Mouse (Mus musculus) midbrain, embryonic 14.5 days (tissue): ENCODE measurements around the gene Mypop. TPM values are rescaled to one million over a fixed set of nuclear protein-coding genes. Genes with fewer than 3 reads are reported as not detected.

ENCODE experiments used
- ATAC-seq: fragments of 200-750 bp; cut with Nextera tagmentation; 2 replicates; pipeline ENCODE4 v1.8.0; 2017; ENCODE audit warnings: moderate number of reproducible peaks, moderate library complexity; ENCODE audit not compliant: low FRiP score, low TSS enrichment
- DNase-seq: peaks from one replicate; pipeline ENCODE4 v3.0.0-alpha.2; 2015
- H3K27ac ChIP-seq: fragments of 300-500 bp; sonication (generic); replicated peaks from 2 replicates; pipeline ENCODE4 v1.5.1; 2014; ENCODE audit warnings: mild to moderate bottlenecking, low read depth, low read length, moderate library complexity
- H3K27me3 ChIP-seq: fragments of 300-500 bp; sonication (generic); 2 replicates; pipeline ENCODE4 v1.6.1; 2014; ENCODE audit warnings: low read length, control low read depth, mixed read lengths; ENCODE audit not compliant: control insufficient read depth, insufficient read depth
- H3K36me3 ChIP-seq: fragments of 300-500 bp; sonication (generic); 2 replicates; pipeline ENCODE4 v1.6.1; 2014; ENCODE audit warnings: low read length, control low read depth; ENCODE audit not compliant: control insufficient read depth, insufficient read depth
- H3K4me1 ChIP-seq: fragments of 300-500 bp; sonication (generic); 2 replicates; pipeline ENCODE4 v1.6.1; 2014; ENCODE audit warnings: mild to moderate bottlenecking, antibody characterized with exemption, low read length, control low read depth; ENCODE audit not compliant: control insufficient read depth, insufficient read depth
- H3K4me2 ChIP-seq: fragments of 300-500 bp; sonication (generic); 2 replicates; pipeline ENCODE4 v1.6.1; 2014; ENCODE audit warnings: mild to moderate bottlenecking, low read length, moderate library complexity
- H3K4me3 ChIP-seq: fragments of 300-500 bp; sonication (generic); replicated peaks from 2 replicates; pipeline ENCODE4 v1.5.1; 2014; ENCODE audit warnings: low read depth, low read length
- H3K9ac ChIP-seq: fragments of 300-500 bp; sonication (generic); replicated peaks from 2 replicates; pipeline ENCODE4 v1.6.1; 2014; ENCODE audit warnings: mild to moderate bottlenecking, low read length, moderate library complexity
- H3K9me3 ChIP-seq: fragments of 300-500 bp; sonication (generic); 2 replicates; pipeline ENCODE4 v1.6.1; 2016; ENCODE audit warnings: low read length, control low read depth, mixed read lengths; ENCODE audit not compliant: control insufficient read depth
- WGBS: fragments of 180-500 bp; shearing (Covaris S2); extraction: QIAGEN DNeasy Blood & Tissue Kit; methylation state at CpG from one replicate; pipeline ENCODE4 v1.1.7; 2014; 5-methylcytosine and 5-hydroxymethylcytosine counted together
- polyA plus RNA-seq: library from polyadenylated mRNA; unstranded; fragments of >200 nt; fragmentation: Nextera tagmentation; extraction: Ambion mirVana; gene quantifications from 2 replicates; pipeline ENCODE4 v1.2.1, GENCODE M21; 2014

Mypop gene
- polyA plus RNA-seq, 1 experiment from 2014 or later = 4.2 TPM

DNA sequence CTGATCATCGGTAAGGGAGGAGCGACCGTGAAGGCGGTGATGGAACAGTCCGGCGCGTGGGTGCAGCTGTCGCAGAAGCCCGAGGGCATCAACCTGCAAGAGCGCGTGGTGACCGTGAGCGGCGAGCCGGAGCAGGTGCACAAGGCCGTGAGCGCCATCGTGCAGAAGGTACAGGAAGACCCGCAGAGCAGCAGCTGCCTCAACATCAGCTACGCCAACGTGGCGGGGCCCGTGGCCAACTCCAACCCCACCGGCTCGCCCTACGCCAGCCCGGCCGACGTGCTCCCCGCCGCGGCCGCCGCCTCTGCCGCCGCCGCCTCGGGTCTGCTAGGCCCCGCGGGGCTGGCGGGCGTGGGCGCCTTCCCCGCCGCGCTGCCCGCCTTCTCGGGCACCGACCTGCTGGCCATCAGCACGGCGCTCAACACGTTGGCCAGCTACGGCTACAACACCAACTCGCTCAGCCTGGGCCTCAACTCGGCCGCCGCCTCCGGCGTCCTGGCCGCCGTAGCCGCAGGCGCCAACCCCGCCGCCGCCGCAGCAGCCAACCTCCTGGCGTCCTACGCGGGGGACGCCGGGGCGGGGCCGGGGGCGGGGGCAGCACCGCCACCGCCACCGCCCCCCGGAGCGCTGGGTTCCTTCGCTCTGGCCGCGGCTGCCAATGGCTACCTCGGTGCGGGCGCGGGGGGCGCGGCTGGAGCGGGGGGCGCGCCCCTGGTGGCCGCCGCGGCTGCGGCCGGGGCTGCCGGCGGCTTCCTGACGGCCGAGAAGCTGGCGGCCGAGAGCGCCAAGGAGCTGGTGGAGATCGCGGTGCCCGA, 33.3 kb upstream of the Mypop start:
- peak; percentile 48 for ATAC-seq
- Histone ChIP-seq H3K27ac (peak overlapping the region; percentile 74), H3K36me3 (peaks cover 51% of the 10 kb centered on the region), H3K4me3 (peak overlapping the region; percentile 24), H3K9me3 (no peaks in the 10 kb centered on the region), H3K9ac (peak overlapping the region; percentile 51), H3K27me3 (no peaks in the 10 kb centered on the region), H3K4me2 (peak overlapping the region; percentile 55), H3K4me1 (peaks cover 41% of the 10 kb centered on the region)
- WGBS = under 1% methylated on average over 106 of the region's 107 CpGs
- DNase-seq = peak; percentile 76

- Histone ChIP-seq H3K9ac (peak overlapping the region; percentile 51), H3K4me1 (peaks cover 47% of the 10 kb centered on the region), H3K36me3 (peaks cover 45% of the 10 kb centered on the region), H3K4me3 (peak overlapping the region; percentile 24), H3K9me3 (no peaks in the 10 kb centered on the region), H3K27ac (peak overlapping the region; percentile 74), H3K4me2 (peak overlapping the region; percentile 55), H3K27me3 (no peaks in the 10 kb centered on the region)
- DNase-seq (no peak), ATAC-seq (no peak)
- WGBS = 8% methylated on average over 21 of the region's 21 CpGs
These were observed 32.7 kb upstream of the Mypop start for GRCm38 (mm10) chr7:18958384-18958766.

- Histone ChIP-seq H3K9me3 (no peaks in the 10 kb centered on the region), H3K4me1 (peaks cover 57% of the 10 kb centered on the region), H3K9ac (no peak overlapping the region), H3K36me3 (peaks cover 38% of the 10 kb centered on the region), H3K27ac (no peak overlapping the region; the same call in 1 of the 2 replicates), H3K4me3 (no peak overlapping the region), H3K4me2 (no peak overlapping the region), H3K27me3 (no peaks in the 10 kb centered on the region)
- DNase-seq (no peak), ATAC-seq (no peak)
- 69% methylated on average over 8 of the region's 8 CpGs for WGBS
These were observed 31.6 kb upstream of the Mypop start for GRCm38 (mm10) chr7:18959446-18959845.

- WGBS = 1% methylated on average over 17 of the region's 17 CpGs
- no peaks in the 10 kb centered on the region for H3K27me3 ChIP-seq
- H3K4me3 ChIP-seq = peak overlapping the region; percentile 19
- H3K27ac ChIP-seq = peak overlapping the region; percentile 32; the same call in 1 of the 2 replicates
- no peaks in the 10 kb centered on the region for H3K9me3 ChIP-seq
- H3K9ac ChIP-seq = peak overlapping the region; percentile 47
- H3K4me2 ChIP-seq = peak overlapping the region; percentile 56
- H3K4me1 ChIP-seq = peaks cover 56% of the 10 kb centered on the region
- DNase-seq = peak; percentile 57
- H3K36me3 ChIP-seq = peaks cover 23% of the 10 kb centered on the region
- ATAC-seq = no peak
These were observed 28.8 kb upstream of the Mypop start for GRCm38 (mm10) chr7:18962171-18962792.

GRCm38 (mm10) chr7:18962795-18963194, 28.2 kb upstream of the Mypop start:
- peak overlapping the region; percentile 47 for H3K9ac ChIP-seq
- peak overlapping the region; percentile 19 for H3K4me3 ChIP-seq
- DNase-seq (peak; percentile 50), ATAC-seq (no peak)
- H3K9me3 ChIP-seq = no peaks in the 10 kb centered on the region
- peaks cover 51% of the 10 kb centered on the region for H3K4me1 ChIP-seq
- peaks cover 18% of the 10 kb centered on the region for H3K36me3 ChIP-seq
- H3K4me2 ChIP-seq = peak overlapping the region; percentile 56
- WGBS = 2% methylated on average over 20 of the region's 20 CpGs
- H3K27me3 ChIP-seq = no peaks in the 10 kb centered on the region
- peak overlapping the region; percentile 32; the same call in 1 of the 2 replicates for H3K27ac ChIP-seq

- Histone ChIP-seq H3K4me2 (peak overlapping the region; percentile 56), H3K9ac (no peak overlapping the region)
These were observed 27.7 kb upstream of the Mypop start for GRCm38 (mm10) chr7:18963294-18963843.

GRCm38 (mm10) chr7:18965312-18965711, 25.7 kb upstream of the Mypop start:
- 88% methylated on average over 5 of the region's 5 CpGs for WGBS
- no peak overlapping the region for H3K27ac ChIP-seq
- no peak overlapping the region for H3K4me3 ChIP-seq
- H3K9me3 ChIP-seq = no peaks in the 10 kb centered on the region
- DNase-seq (no peak), ATAC-seq (no peak)
- H3K4me2 ChIP-seq = no peak overlapping the region
- no peaks in the 10 kb centered on the region for H3K27me3 ChIP-seq
- peaks cover 42% of the 10 kb centered on the region for H3K4me1 ChIP-seq
- no peak overlapping the region for H3K9ac ChIP-seq
- 0 out of 2 replicates have a peak, but pooled peaks cover 3% of the 10 kb centered on the region for H3K36me3 ChIP-seq

More at GRCm38 (mm10) chr7:18963294-18963843, 27.7 kb upstream of the Mypop start:
- peaks cover 12% of the 10 kb centered on the region for H3K36me3 ChIP-seq
- 0 out of 2 replicates have a peak overlapping the region, but pooled peaks have one; percentile 19 for H3K4me3 ChIP-seq
- no peaks in the 10 kb centered on the region for H3K9me3 ChIP-seq
- peaks cover 46% of the 10 kb centered on the region for H3K4me1 ChIP-seq
- WGBS = 2% methylated on average over 19 of the region's 19 CpGs
- H3K27ac ChIP-seq = no peak overlapping the region
- no peak for ATAC-seq
- no peaks in the 10 kb centered on the region for H3K27me3 ChIP-seq
- no peak for DNase-seq

DNA sequence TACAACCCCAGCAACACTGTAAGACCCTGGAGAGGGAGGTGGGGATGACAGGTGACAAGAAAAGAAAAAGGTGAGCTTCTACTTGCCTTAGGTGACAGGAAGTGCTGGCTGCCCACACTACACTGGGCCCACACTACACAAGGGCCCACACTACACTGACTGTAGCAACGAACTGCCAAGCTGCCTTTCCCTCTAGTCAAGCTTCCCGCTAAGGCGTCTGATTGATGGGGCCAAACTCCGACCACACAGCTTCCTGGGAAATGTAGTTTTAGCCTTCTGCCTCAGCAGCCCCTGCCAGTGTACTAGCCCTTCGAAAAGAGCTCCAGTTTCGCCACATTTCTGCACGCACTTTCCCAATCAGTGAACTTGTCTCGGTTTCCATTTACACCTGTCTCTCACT, 23.4 kb upstream of the Mypop start:
- no peak overlapping the region for H3K27ac ChIP-seq
- H3K36me3 ChIP-seq = 0 out of 2 replicates have a peak, but pooled peaks cover 3% of the 10 kb centered on the region
- no peaks in the 10 kb centered on the region for H3K27me3 ChIP-seq
- H3K4me3 ChIP-seq = no peak overlapping the region
- peak; percentile 32 for ATAC-seq
- DNase-seq = peak; percentile 64
- no peaks in the 10 kb centered on the region for H3K9me3 ChIP-seq
- H3K4me1 ChIP-seq = peaks cover 19% of the 10 kb centered on the region
- WGBS = 15% methylated on average over 8 of the region's 8 CpGs
- no peak overlapping the region for H3K4me2 ChIP-seq
- no peak overlapping the region for H3K9ac ChIP-seq
